ENCODE assay signal across 8 mouse cellular contexts in the genomic region with DNA sequence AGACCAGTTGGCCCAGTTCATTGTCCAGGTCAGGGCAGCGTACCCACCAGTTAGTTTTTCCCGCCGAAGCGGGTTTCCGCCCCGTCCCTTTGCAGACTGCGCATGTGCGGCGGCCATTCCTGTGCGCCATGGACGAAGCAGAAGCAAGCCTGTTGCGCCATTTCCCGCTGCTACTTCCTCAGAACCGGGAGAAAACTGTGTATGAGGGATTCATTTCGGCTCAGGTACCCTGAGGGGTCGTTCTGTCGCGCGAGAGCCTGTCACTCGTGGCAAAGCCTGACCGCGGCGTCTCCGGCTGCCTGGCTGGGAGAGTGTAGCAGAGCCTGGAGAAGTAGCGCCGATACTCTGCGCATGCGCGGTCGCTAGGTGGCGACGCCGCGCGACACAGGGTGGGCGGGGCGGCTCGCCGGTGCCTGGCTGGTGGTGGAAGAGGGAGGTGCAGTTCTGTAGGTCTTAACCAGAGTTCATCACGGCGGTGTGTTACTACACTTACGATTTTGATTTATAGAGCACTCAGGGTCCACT. TPM values are rescaled to one million over a fixed set of nuclear protein-coding genes. Genes with fewer than 3 reads are reported as not detected.
DNase-seq lines count a peak whose midpoint lies in the region; ATAC-seq lines count a peak whose summit lies in the region.

No protein-coding gene starts in this region.

- peak; percentile 98 for ATAC-seq in inflammation-experienced regulatory T-cells, adult 6 months
- peak; percentile 99 for ATAC-seq in megakaryocyte-erythroid progenitor cell, adult 5-6 weeks (replicated peaks; ENCODE audit: low FRiP score, low TSS enrichment, poor library complexity, severe bottlenecking)

- intact Hi-C loops in gastrocnemius, postnatal 14 days (cut with DNase I; ENCODE audit: low total_unique reads), result no loop called here
- intact Hi-C loops in left cerebral cortex, postnatal 10 days (cut with DNase I), result no loop called here

- peak; percentile 94 to 98 for DNase-seq in adrenal gland, adult (ENCODE audit: inconsistent age in 2 of 2, low spot score in 1 of 2)
- DNase-seq in embryo, embryonic 10.5 days (ENCODE audit: low spot score), result peak; percentile 93
- peak; percentile 91 for DNase-seq in gastrocnemius, postnatal 14 days
- DNase-seq in left cerebral cortex, postnatal 10 days (ENCODE audit: extremely low spot score in 1 of 2, low spot score in 2 of 2), result peak; percentile 86 to 95
- DNase-seq in right cerebral cortex, postnatal 25 days, result peak; percentile 94
- peak; percentile 87 to 89 for DNase-seq in urinary bladder, postnatal 4 days (ENCODE audit: low spot score in 2 of 2)

RNA-seq across cellular contexts. Expression of a gene that starts 1.2 kb away (rescaled TPM):
- total RNA-seq in gastrocnemius, postnatal 14 days (2021), result 1 to 10 TPM; 3.5 to 4.6 TPM
- polyA plus RNA-seq in inflammation-experienced regulatory T-cells, adult 6 months (2017; shearing (Covaris generic)), result 10 to 100 TPM; 14.8 to 32.9 (median 25.6) TPM
- total RNA-seq in left cerebral cortex, postnatal 10 days (2021), result 10 to 100 TPM in 1 of 2 experiments, 1 to 10 TPM in 1; 8.8 to 12.1 TPM
- 32.0 and 37.5 TPM in 2 replicates for total RNA-seq in megakaryocyte-erythroid progenitor cell, adult 5-6 weeks (2014; fragmentation: Nextera tagmentation)
- 67.8 and 68.6 TPM in 2 replicates for total RNA-seq in megakaryocyte-erythroid progenitor cell, adult 5-6 weeks (2017)

Comparison
In these comparisons a context has a peak if more than half of its experiments do, and no peak if none do; other contexts are left out.
1. Peak in every context shown above with its lines: DNase-seq and ATAC-seq.